Mouse (Mus musculus) embryonic facial prominence, embryonic 10.5 days (tissue): ENCODE results near the gene Sae1. TPM values are rescaled to one million over a fixed set of nuclear protein-coding genes. Genes with fewer than 3 reads are reported as not detected.

ENCODE experiments used
- DNase-seq: peaks from one replicate; pipeline ENCODE4 v3.0.0-alpha.2; 2017; ENCODE audit warnings: low spot score
- H3K27ac ChIP-seq: fragments of 300-500 bp; sonication (generic); replicated peaks from 2 replicates; pipeline ENCODE4 v1.5.1; 2016; ENCODE audit warnings: mild to moderate bottlenecking
- H3K27me3 ChIP-seq: fragments of 300-500 bp; sonication (generic); replicated peaks from 2 replicates; pipeline ENCODE4 v1.6.1; 2016; ENCODE audit warnings: low read depth, mild to moderate bottlenecking; ENCODE audit not compliant: poor library complexity, severe bottlenecking
- H3K36me3 ChIP-seq: fragments of 300-500 bp; sonication (generic); replicated peaks from 2 replicates; pipeline ENCODE4 v1.6.1; 2016; ENCODE audit warnings: mild to moderate bottlenecking, moderate library complexity
- H3K4me1 ChIP-seq: fragments of 300-500 bp; sonication (generic); 2 replicates; pipeline ENCODE4 v1.6.1; 2016
- H3K4me3 ChIP-seq: fragments of 300-500 bp; sonication (generic); 2 replicates; pipeline ENCODE4 v1.5.1; 2016; ENCODE audit warnings: mild to moderate bottlenecking, moderate library complexity
- H3K9me3 ChIP-seq: fragments of 300-500 bp; sonication (generic); 2 replicates; pipeline ENCODE4 v1.6.1; 2016; ENCODE audit warnings: mild to moderate bottlenecking
- whole genome bisulfite sequencing: fragments of 180-500 bp; shearing (Covaris S2); methylation state at CpG from one replicate; pipeline ENCODE4 v1.1.7; 2016; 5-methylcytosine and 5-hydroxymethylcytosine counted together
- polyA plus RNA-seq: library from polyadenylated mRNA; unstranded; fragments of >200 nt; fragmentation: Nextera tagmentation; extraction: Ambion mirVana; gene quantifications from 2 replicates; pipeline ENCODE4 v1.2.1, GENCODE M21; 2016

Gene Sae1
- polyA plus RNA-seq, 1 experiment from 2014 or later: 479 TPM

DNA sequence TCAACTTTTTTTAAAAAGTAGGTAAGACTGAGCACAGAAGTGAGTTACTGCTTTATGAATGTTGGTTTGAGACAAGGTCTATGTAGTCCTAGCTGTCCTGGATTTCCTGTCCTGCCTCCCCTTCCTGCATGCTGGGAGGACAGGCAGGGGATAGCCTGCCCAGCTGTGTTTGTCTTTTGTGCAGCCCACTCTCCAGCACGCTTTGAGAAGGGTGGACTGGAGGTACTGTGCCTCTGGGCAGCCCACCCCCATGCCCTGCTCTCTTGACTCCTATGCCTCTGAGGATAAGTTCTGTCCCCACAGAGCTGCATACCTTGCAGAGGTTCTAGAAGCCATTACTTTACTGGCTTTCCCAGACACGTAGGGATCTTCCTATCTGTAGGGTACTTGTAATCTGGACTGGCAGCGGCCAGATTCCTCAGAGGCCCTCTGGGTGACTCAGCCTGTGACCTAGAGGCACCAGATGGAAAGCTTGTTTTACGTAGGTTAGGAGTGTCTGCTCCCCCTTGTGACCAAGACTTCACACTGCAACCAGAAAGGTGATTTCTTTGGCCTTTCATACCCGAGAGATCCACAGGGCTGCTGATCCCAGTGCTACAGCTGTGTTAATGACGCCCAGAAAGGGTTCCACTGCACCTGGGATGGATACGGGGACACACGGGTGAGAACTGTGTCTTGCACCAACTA lies 61.5 kb downstream of the Sae1 start:
- peak; percentile 72 for DNase-seq
- H3K4me1 ChIP-seq: peaks cover 9% of the 10 kb centered on the region
- H3K9me3 ChIP-seq: no peaks in the 10 kb centered on the region
- no peaks in the 10 kb centered on the region for H3K27me3 ChIP-seq
- peaks cover 80% of the 10 kb centered on the region for H3K36me3 ChIP-seq
- 34% methylated on average over 8 of the region's 8 CpGs for WGBS
- peak overlapping the region; percentile 73 for H3K27ac ChIP-seq
- no peak overlapping the region for H3K4me3 ChIP-seq

DNA sequence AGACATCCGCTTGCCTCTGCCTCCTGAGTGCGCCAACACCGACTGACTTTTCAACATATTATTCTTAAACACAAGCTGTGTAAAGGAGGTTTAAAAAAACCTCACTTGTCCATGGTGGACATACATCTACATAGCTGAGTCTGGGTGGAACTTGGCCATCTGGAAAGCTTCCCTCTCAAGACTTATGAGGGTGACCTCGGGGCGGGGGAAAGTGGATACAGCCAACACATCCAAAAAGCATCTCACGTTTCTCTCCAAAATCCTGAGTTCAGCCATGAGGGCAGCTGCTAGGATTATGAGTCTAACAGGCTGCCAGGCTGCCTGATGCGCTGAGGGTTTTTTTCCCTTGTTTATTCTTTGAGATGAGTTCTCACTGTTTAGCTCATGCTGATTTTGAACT lies 62.9 kb downstream of the Sae1 start:
- peaks cover 72% of the 10 kb centered on the region for H3K36me3 ChIP-seq
- 86% methylated on average over 7 of the region's 7 CpGs for whole genome bisulfite sequencing
- no peak overlapping the region for H3K27ac ChIP-seq

DNA sequence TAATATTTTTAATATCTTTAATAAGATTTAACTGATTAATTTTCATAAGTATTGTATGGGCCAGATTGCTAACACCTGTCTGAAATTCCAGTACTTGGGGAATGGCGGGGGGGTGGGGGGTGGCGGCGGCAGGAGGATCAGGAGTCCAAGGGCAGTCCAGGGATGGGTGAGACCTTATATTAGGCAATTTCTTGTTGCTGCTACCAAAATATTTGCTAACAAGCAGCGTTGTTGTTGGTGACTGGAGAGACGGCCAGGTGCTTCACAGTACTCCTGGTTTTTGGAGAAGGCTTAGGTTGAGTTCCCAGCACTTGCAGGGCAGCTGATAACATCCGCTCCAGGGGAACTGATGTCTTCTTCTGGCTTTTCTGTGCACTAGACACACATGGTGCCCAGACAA lies 67.1 kb downstream of the Sae1 start:
- no peaks in the 10 kb centered on the region for H3K9me3 ChIP-seq
- H3K4me3 ChIP-seq: no peak overlapping the region
- DNase-seq: no peak
- H3K27ac ChIP-seq: no peak overlapping the region
- peaks cover 57% of the 10 kb centered on the region for H3K36me3 ChIP-seq
- 90% methylated on average over 6 of the region's 6 CpGs for WGBS
- H3K27me3 ChIP-seq: no peaks in the 10 kb centered on the region
- H3K4me1 ChIP-seq: peaks cover 1% of the 10 kb centered on the region; the same call in 1 of the 2 replicates

More for the DNA sequence above, 62.9 kb downstream of the Sae1 start:
- H3K4me3 ChIP-seq: no peak overlapping the region
- no peaks in the 10 kb centered on the region for H3K27me3 ChIP-seq
- H3K9me3 ChIP-seq: no peaks in the 10 kb centered on the region
- H3K4me1 ChIP-seq: peaks cover 9% of the 10 kb centered on the region
- no peak for DNase-seq

DNA sequence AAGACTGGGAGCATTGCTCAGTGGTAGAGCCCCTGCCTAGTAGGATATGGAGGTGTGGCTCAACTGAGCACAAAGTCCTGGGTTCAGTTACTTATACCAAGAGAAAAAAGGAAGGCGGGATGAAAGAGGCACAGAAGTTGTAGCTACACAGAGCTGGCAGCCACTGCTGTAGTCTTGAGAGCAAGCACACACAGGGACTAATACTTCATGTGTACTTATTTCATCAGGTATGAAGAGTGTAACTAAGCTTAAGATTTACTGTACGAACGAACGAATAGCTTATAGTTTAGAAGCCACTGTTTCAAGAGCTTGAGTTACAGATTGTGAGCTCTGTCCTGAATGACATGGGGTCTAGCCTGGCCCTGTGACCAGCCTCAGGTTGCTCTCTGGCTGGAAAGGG lies 68.4 kb downstream of the Sae1 start:
- WGBS: 87% methylated on average over 4 of the region's 4 CpGs
- Histone ChIP-seq H3K27me3 (no peaks in the 10 kb centered on the region), H3K27ac (no peak overlapping the region), H3K4me3 (no peak overlapping the region), H3K36me3 (peaks cover 45% of the 10 kb centered on the region), H3K4me1 (peaks cover 12% of the 10 kb centered on the region), H3K9me3 (no peaks in the 10 kb centered on the region)
- no peak for DNase-seq

DNA sequence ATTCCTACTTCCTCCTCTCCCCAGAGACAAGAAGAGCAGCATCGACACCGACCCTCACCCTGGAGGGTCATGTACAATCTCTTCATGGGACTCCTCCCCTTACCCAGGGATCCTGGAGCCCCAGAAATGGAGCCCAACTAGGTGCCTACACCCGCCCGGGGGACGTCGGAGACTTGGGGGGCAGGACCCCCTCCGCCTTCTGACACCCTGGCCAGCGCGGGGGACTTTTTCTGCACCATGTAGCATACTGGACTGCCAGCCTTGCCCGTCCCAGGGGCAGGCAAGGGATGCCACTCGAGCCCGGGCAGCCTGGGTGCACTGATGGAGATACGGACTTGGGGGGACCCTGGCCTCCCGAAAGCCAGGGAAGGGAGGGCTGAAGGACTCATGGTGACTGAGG lies 70.5 kb downstream of the Sae1 start:
- H3K27me3 ChIP-seq: 0 out of 2 replicates have a peak, but pooled peaks cover under 1% of the 10 kb centered on the region
- H3K4me1 ChIP-seq: peaks cover 32% of the 10 kb centered on the region
- no peak for DNase-seq
- H3K9me3 ChIP-seq: no peaks in the 10 kb centered on the region
- H3K4me3 ChIP-seq: no peak overlapping the region
- 86% methylated on average over 14 of the region's 14 CpGs for WGBS
- peaks cover 32% of the 10 kb centered on the region for H3K36me3 ChIP-seq
- H3K27ac ChIP-seq: no peak overlapping the region

DNA sequence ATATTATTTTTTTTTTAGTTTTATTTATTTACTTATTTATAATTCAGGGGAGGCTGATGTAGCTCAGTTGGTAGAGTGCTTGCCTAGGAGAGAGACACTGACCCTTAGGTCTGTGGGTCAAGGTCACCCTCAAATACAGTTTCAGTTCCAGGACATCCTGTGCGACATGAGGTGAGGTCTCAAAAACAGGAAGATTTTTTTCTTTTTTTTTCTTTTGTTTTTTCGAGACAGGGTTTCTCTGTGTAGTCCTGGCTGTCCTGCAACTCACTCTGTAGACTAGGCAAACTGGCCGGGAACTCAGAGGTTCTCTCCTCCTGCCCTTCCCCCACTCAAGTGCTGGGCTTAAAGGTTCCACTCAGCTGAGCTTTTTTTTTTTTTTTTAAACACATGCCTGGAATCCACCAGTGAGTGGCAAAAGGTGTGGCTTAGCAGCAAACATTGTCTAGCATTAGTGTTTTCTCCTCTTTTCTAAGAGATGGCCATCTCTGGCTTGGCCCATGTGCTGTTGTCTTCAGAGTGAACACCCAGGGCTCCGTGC lies 72.3 kb downstream of the Sae1 start:
- Histone ChIP-seq H3K4me3 (no peak overlapping the region), H3K4me1 (peaks cover 50% of the 10 kb centered on the region), H3K9me3 (no peaks in the 10 kb centered on the region), H3K36me3 (peaks cover 27% of the 10 kb centered on the region), H3K27me3 (peaks cover 18% of the 10 kb centered on the region), H3K27ac (no peak overlapping the region)
- DNase-seq: no peak
- WGBS: 75% methylated on average over 4 of the region's 4 CpGs

DNA sequence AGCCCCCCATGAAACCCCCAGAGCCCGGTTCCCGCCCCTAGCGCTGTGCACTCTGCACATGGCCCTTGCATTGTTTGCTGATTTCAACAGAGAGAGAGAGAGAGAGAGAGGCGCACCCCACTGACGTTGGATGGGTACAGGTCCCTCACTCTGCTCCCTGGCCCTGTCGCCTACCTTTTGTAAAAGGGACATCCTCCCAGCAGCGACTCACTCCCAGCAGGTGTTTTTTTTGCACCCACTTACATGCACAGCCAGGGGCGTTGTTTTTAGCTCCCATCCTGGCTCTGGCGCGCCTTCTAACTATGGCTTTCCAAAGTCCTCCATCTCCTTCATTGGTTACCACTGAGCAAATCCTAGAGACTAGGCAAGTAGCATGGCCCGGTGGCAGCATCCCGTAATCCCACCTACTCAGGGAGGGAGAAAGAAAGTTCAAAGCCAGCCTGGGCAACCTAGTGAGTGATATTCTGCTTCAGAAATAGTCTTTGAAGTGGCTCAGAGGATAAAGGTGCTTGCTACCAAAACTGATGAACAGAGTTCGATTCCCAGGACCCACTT lies 73.3 kb downstream of the Sae1 start:
- Histone ChIP-seq H3K36me3 (peaks cover 25% of the 10 kb centered on the region), H3K27me3 (peaks cover 23% of the 10 kb centered on the region), H3K9me3 (no peaks in the 10 kb centered on the region), H3K4me1 (peaks cover 60% of the 10 kb centered on the region), H3K4me3 (peak overlapping the region; percentile 83), H3K27ac (peak overlapping the region; percentile 97)
- 9% methylated on average over 13 of the region's 13 CpGs for WGBS
- no peak for DNase-seq

DNA sequence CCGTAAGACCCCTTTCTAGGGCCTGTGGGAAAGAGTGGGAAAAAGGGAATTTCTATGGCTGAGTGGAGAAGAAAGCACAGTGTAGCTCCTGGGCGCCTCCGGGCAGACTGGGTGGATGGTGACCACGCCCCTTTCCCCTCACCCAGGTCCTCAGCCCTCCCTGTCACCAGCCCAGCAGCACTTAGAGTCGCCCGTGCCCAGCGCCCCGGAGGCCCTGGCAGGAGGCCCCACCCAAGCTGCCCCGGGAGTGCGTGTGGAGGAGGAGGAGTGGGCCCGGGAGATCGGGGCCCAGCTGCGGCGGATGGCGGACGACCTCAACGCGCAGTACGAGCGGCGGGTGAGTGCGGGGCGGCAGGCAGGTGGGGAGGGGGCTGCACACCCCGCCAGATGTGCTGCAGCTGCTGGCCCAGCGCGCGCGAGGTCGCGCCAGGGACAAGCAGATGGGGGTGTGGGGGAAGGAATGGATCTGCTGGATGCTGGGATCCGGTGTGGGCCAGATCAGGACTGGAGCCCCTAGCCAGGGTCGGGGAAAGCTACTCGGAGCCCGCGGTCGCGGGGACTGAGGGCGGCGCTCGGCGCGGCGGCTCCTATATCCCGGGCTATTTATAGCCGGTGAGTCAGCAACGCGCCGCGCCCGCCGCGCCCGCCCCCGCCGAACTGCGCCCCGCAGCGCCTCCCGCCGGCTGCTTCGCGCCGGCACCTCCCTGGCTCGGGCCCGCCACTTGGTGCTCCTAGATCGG lies 74.0 kb downstream of the Sae1 start:
- peak; percentile 88 for DNase-seq
- Histone ChIP-seq H3K4me3 (peak overlapping the region; percentile 83), H3K27me3 (peaks cover 23% of the 10 kb centered on the region), H3K36me3 (peaks cover 25% of the 10 kb centered on the region), H3K9me3 (no peaks in the 10 kb centered on the region), H3K4me1 (peaks cover 66% of the 10 kb centered on the region), H3K27ac (peak overlapping the region; percentile 97)
- under 1% methylated on average over 66 of the region's 66 CpGs for WGBS

DNA sequence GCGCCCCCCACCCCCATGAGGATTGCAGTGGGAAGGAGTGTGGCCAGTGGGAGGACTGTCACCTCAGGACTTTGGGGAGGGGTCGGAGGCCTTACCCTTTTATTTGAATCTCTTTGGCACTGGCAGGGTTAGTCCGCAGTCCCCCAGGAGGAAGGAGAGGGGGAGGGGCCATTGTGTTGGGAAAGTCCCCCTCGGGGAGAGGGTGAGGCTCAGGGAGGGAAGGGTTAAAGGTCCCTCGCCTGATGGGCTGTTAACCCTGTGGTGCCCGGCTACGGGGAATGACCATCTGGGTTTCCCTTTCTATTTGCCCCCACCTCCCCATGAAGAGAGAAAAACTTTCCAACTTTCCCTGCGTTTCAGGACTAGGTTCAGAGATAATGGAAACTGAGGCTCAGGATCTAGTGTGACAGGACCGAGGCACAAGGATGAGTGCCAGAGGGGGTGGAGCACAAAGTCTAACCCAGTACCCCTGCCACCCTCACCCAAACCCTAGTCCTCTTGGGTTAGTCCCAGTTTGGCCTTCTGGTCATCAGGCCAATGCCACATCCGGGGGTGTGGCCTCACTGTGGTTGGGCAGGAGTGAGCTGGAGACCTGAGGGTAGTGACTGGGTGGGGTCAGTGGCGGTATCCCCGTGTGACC lies 74.8 kb downstream of the Sae1 start:
- no peaks in the 10 kb centered on the region for H3K9me3 ChIP-seq
- H3K36me3 ChIP-seq: peaks cover 18% of the 10 kb centered on the region
- peak overlapping the region; percentile 97 for H3K27ac ChIP-seq
- H3K4me3 ChIP-seq: peak overlapping the region; percentile 83
- peaks cover 69% of the 10 kb centered on the region for H3K4me1 ChIP-seq
- H3K27me3 ChIP-seq: peaks cover 23% of the 10 kb centered on the region
- peak; percentile 89 for DNase-seq
- WGBS: under 1% methylated on average over 12 of the region's 12 CpGs

DNA sequence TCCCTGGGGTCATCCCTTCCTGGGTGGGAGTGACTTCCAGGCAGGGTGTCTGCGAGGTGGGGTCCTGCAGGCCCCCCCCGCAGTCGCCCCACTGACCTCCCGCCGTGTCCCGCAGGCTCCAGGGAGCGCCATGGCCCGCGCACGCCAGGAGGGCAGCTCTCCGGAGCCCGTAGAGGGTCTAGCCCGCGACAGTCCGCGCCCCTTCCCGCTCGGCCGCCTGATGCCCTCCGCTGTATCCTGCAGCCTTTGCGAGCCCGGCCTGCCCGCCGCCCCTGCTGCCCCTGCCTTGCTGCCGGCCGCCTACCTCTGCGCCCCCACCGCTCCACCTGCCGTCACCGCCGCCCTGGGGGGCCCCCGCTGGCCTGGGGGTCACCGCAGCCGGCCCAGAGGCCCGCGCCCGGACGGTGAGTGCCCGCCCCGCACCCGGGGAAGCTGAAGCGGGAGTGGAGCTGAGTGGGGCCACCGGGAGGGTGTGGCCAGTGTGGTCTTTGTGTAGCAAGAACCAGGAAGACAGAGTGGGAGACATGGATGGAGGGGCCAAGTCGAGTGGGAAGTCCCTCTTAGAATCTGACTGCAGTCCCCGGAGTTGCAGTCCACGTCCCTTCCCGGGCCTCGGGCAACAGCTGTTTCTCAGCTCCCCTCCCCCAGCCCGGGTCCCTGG lies 75.5 kb downstream of the Sae1 start:
- H3K4me3 ChIP-seq: peak overlapping the region; percentile 83
- H3K36me3 ChIP-seq: peaks cover 11% of the 10 kb centered on the region
- H3K9me3 ChIP-seq: no peaks in the 10 kb centered on the region
- peak overlapping the region; percentile 97 for H3K27ac ChIP-seq
- under 1% methylated on average over 49 of the region's 49 CpGs for WGBS
- DNase-seq: peak; percentile 71
- H3K27me3 ChIP-seq: peaks cover 23% of the 10 kb centered on the region
- H3K4me1 ChIP-seq: peaks cover 69% of the 10 kb centered on the region

DNA sequence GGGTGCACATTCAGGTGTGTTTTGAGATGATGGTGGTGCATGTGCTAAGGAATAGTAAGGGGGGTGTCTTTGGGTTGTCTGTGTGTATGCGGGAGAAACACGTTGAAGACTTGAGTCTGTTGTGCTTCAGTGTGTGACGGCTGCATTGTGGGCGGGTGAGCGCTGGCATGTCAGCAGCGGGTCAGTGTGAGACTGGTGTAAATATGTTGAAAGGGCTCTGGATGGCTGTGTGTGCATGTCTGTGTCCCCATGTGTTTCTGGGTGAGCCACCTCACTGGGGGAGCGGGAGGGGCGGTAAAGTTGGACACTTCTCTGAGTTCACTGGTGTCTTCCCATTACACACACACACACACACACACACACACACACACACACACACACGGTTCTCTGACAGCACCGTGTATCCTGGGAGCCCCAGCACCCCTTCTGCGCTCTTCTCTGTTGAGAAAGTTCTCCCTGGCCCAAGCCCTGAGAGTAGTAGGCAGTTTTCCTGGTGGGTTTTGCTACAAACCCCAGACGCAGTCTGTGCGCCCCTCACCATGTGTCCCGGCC lies 76.1 kb downstream of the Sae1 start:
- Histone ChIP-seq H3K27ac (peak overlapping the region; percentile 97), H3K4me3 (peak overlapping the region; percentile 83), H3K36me3 (peaks cover 5% of the 10 kb centered on the region), H3K4me1 (peaks cover 69% of the 10 kb centered on the region), H3K9me3 (no peaks in the 10 kb centered on the region), H3K27me3 (peaks cover 23% of the 10 kb centered on the region)
- under 1% methylated on average over 14 of the region's 14 CpGs for WGBS
- peak; percentile 41 for DNase-seq
